Mouse (Mus musculus) embryonic facial prominence, embryonic 11.5 days (tissue): Measurements from ENCODE around the gene Gm20388. TPM values are rescaled to one million over a fixed set of nuclear protein-coding genes. Genes with fewer than 3 reads are reported as not detected.

Experiments
- ATAC-seq: fragments of 200-750 bp; cut with Nextera tagmentation; replicated peaks from 2 replicates; pipeline ENCODE4 v1.8.0; 2017; ENCODE audit warnings: low read depth; ENCODE audit not compliant: insufficient number of reproducible peaks, low FRiP score, low TSS enrichment
- DNase-seq: peaks from one replicate; pipeline ENCODE4 v3.0.0-alpha.2; 2015; ENCODE audit warnings: low spot score
- H3K27ac ChIP-seq: fragments of 300-500 bp; sonication (generic); replicated peaks from 2 replicates; pipeline ENCODE4 v1.5.1; 2014; ENCODE audit warnings: mild to moderate bottlenecking, low read depth, low read length, control low read depth
- H3K27me3 ChIP-seq: fragments of 300-500 bp; sonication (generic); 2 replicates; pipeline ENCODE4 v1.6.1; 2014; ENCODE audit warnings: mild to moderate bottlenecking, low read length, moderate library complexity, mixed read lengths; ENCODE audit not compliant: control insufficient read depth, insufficient read depth
- H3K36me3 ChIP-seq: fragments of 300-500 bp; sonication (generic); replicated peaks from 2 replicates; pipeline ENCODE4 v1.6.1; 2014; ENCODE audit warnings: low read depth, mild to moderate bottlenecking, low read length, moderate library complexity, mixed read lengths; ENCODE audit not compliant: control insufficient read depth, insufficient read depth
- H3K4me1 ChIP-seq: fragments of 300-500 bp; sonication (generic); 2 replicates; pipeline ENCODE4 v1.6.1; 2014; ENCODE audit warnings: low read length, mixed read lengths; ENCODE audit not compliant: control insufficient read depth, insufficient read depth
- H3K4me2 ChIP-seq: fragments of 300-500 bp; sonication (generic); 2 replicates; pipeline ENCODE4 v1.6.1; 2014; ENCODE audit warnings: low read depth, mild to moderate bottlenecking, control low read depth, low read length, moderate library complexity
- H3K4me3 ChIP-seq: fragments of 300-500 bp; sonication (generic); 2 replicates; pipeline ENCODE4 v1.5.1; 2014; ENCODE audit warnings: low read depth, low read length, control low read depth
- H3K9ac ChIP-seq: fragments of 300-500 bp; sonication (generic); replicated peaks from 2 replicates; pipeline ENCODE4 v1.6.1; 2014; ENCODE audit warnings: mild to moderate bottlenecking, control low read depth, low read length
- H3K9me3 ChIP-seq: fragments of 300-500 bp; sonication (generic); replicated peaks from 2 replicates; pipeline ENCODE4 v1.6.1; 2016; ENCODE audit warnings: mild to moderate bottlenecking, low read length, inconsistent platforms, mixed read lengths; ENCODE audit not compliant: control insufficient read depth
- WGBS: fragments of 180-500 bp; shearing (Covaris S2); extraction: QIAGEN DNeasy Blood & Tissue Kit; methylation state at CpG from one replicate; pipeline ENCODE4 v1.1.7; 2014; 5-methylcytosine and 5-hydroxymethylcytosine counted together
- polyA plus RNA-seq: library from polyadenylated mRNA; unstranded; fragments of >200 nt; fragmentation: Nextera tagmentation; extraction: Ambion mirVana; gene quantifications from 2 replicates; pipeline ENCODE4 v1.2.1, GENCODE M21; 2014

Gene Gm20388
- polyA plus RNA-seq, 1 experiment from 2014 or later, result 3.1 TPM

GRCm38 (mm10) chr8:121943716-121944115, 2033.1 kb downstream of the Gm20388 start:
- 78% methylated on average over 8 of the region's 8 CpGs for WGBS
- Histone ChIP-seq H3K9ac (no peak overlapping the region), H3K4me3 (no peak overlapping the region), H3K9me3 (no peaks in the 10 kb centered on the region), H3K36me3 (no peaks in the 10 kb centered on the region), H3K27ac (no peak overlapping the region), H3K4me2 (no peak overlapping the region), H3K4me1 (no peaks in the 10 kb centered on the region; the same call in 1 of the 2 replicates), H3K27me3 (no peaks in the 10 kb centered on the region)
- no peak for ATAC-seq
- DNase-seq, result no peak

GRCm38 (mm10) chr8:121944831-121945230, 2034.2 kb downstream of the Gm20388 start, which contains the start of gene Car5a:
TSS of gene Car5a (minus strand) at chr8:121944904.
- H3K9me3 ChIP-seq, result no peaks in the 10 kb centered on the region
- H3K4me2 ChIP-seq, result no peak within 1 kb of the TSS
- no peak for ATAC-seq
- H3K4me1 ChIP-seq, result no peaks in the 10 kb centered on the region; the same call in 1 of the 2 replicates
- H3K9ac ChIP-seq, result no peak within 1 kb of the TSS
- no peak for DNase-seq
- H3K27me3 ChIP-seq, result no peaks in the 10 kb centered on the region
- H3K4me3 ChIP-seq, result no peak within 1 kb of the TSS
- H3K27ac ChIP-seq, result no peak within 1 kb of the TSS
- no peaks in the 10 kb centered on the region for H3K36me3 ChIP-seq

GRCm38 (mm10) chr8:121946351-121946750, 2035.7 kb downstream of the Gm20388 start:
- H3K4me2 ChIP-seq, result no peak overlapping the region
- no peak overlapping the region for H3K9ac ChIP-seq
- no peak for ATAC-seq
- H3K4me1 ChIP-seq, result no peaks in the 10 kb centered on the region; the same call in 1 of the 2 replicates
- no peak overlapping the region for H3K27ac ChIP-seq
- no peaks in the 10 kb centered on the region for H3K9me3 ChIP-seq
- no peaks in the 10 kb centered on the region for H3K27me3 ChIP-seq
- H3K4me3 ChIP-seq, result no peak overlapping the region
- H3K36me3 ChIP-seq, result no peaks in the 10 kb centered on the region
- WGBS, result 82% methylated on average over 7 of the region's 7 CpGs
- no peak for DNase-seq

GRCm38 (mm10) chr8:121947047-121947752, 2036.6 kb downstream of the Gm20388 start:
- Histone ChIP-seq H3K9me3 (no peaks in the 10 kb centered on the region), H3K27ac (peak overlapping the region; percentile 83), H3K4me1 (peaks cover 1% of the 10 kb centered on the region; the same call in 1 of the 2 replicates), H3K36me3 (no peaks in the 10 kb centered on the region), H3K27me3 (no peaks in the 10 kb centered on the region), H3K4me2 (peak overlapping the region; percentile 64), H3K4me3 (peak overlapping the region; percentile 24), H3K9ac (peak overlapping the region; percentile 64)
- DNase-seq, result no peak
- no peak; the same call in 1 of the 2 replicates for ATAC-seq
- 24% methylated on average over 19 of the region's 19 CpGs for WGBS

- Histone ChIP-seq H3K4me3 (peak overlapping the region; percentile 24), H3K4me1 (peaks cover 4% of the 10 kb centered on the region; the same call in 1 of the 2 replicates), H3K9ac (peak overlapping the region; percentile 64), H3K9me3 (no peaks in the 10 kb centered on the region), H3K4me2 (peak overlapping the region; percentile 64), H3K27me3 (no peaks in the 10 kb centered on the region), H3K36me3 (no peaks in the 10 kb centered on the region), H3K27ac (peak overlapping the region; percentile 83)
- DNase-seq (peak; percentile 96), ATAC-seq (peak; percentile 64)
- under 1% methylated on average over 18 of the region's 18 CpGs for WGBS
Measured at GRCm38 (mm10) chr8:121947753-121948141, 2037.1 kb downstream of the Gm20388 start.

- H3K4me3 ChIP-seq, result no peak overlapping the region
- H3K27me3 ChIP-seq, result no peaks in the 10 kb centered on the region
- 58% methylated on average over 19 of the region's 19 CpGs for WGBS
- no peaks in the 10 kb centered on the region for H3K9me3 ChIP-seq
- H3K4me1 ChIP-seq, result peaks cover 4% of the 10 kb centered on the region; the same call in 1 of the 2 replicates
- no peak overlapping the region for H3K9ac ChIP-seq
- peak overlapping the region; percentile 30; the same call in 1 of the 2 replicates for H3K27ac ChIP-seq
- ATAC-seq (no peak), DNase-seq (no peak)
- no peaks in the 10 kb centered on the region for H3K36me3 ChIP-seq
- H3K4me2 ChIP-seq, result peak overlapping the region; percentile 64
Measured at GRCm38 (mm10) chr8:121948321-121949145, 2037.9 kb downstream of the Gm20388 start.

GRCm38 (mm10) chr8:121949222-121949800, 2038.7 kb downstream of the Gm20388 start, which contains the start of gene Banp:
TSS of gene Banp (plus strand) at chr8:121949750.
- Histone ChIP-seq H3K4me2 (peak within 1 kb of the TSS; percentile 79), H3K36me3 (no peaks in the 10 kb centered on the region), H3K9me3 (no peaks in the 10 kb centered on the region), H3K27ac (peak within 1 kb of the TSS; percentile 84), H3K4me1 (peaks cover 4% of the 10 kb centered on the region; the same call in 1 of the 2 replicates), H3K27me3 (no peaks in the 10 kb centered on the region), H3K4me3 (peak within 1 kb of the TSS; percentile 95), H3K9ac (peak within 1 kb of the TSS; percentile 98)
- 67% methylated on average over 6 of the region's 6 CpGs for WGBS
- ATAC-seq, result no peak
- DNase-seq, result no peak
